13 mouse cellular contexts compared by ENCODE assay signal in the genomic region with DNA sequence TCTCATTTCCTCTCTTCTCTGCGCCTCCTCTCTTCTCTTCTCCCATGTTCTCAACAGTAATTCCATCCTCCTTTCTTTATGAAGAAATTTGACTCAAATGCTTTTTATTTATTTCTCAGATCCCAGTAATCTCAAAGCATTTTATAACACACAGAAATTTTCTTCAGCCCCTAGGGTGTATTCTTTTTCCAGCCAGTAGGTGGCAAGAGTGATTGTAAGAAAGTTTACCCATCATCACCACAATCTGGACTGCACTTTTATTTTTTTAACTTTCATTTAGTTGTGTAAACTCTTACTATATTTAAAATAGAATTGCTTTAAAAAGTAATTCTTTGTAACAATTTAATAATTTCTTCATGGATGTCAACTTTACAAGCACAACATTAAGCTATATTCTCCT. TPM values are rescaled to one million over a fixed set of nuclear protein-coding genes. Genes with fewer than 3 reads are reported as not detected.
DNase-seq lines count a peak whose midpoint lies in the region; ATAC-seq and TF ChIP-seq lines count a peak whose summit lies in the region.
"Had no signal": no experiment of that assay in that cellular context is flagged by ENCODE, and none has a peak within 500 bp of the region (broad histone marks: within the 10 kb centered on the region; RNA-seq: fewer than 3 reads in every experiment).

No protein-coding gene starts in this region.

- DNase-seq in adrenal gland, postnatal 10 days, result peak; percentile 3
- DNase-seq in adrenal gland, adult 8-10 months, result no peak
- peak; percentile 7 for DNase-seq in hindbrain, postnatal 0 days (ENCODE audit: low spot score)
- no peak for DNase-seq in hindbrain, embryonic 10.5 days (ENCODE audit: low spot score)
- DNase-seq in lung, postnatal 0 days (ENCODE audit: low spot score), result peak; percentile 14
- DNase-seq in lung, postnatal 4 days, result no peak
- peak; percentile 6 for DNase-seq in retina, postnatal 1 day
- no peak for DNase-seq in cerebellum, adult 11-12 months
- DNase-seq: cerebellum, adult 8-10 months had no signal

- no peak for ATAC-seq in hindbrain, postnatal 0 days
- ATAC-seq in lung, postnatal 0 days, result no peak

- no peaks in the 10 kb centered on the region for H3K36me3 ChIP-seq in hindbrain, postnatal 0 days (ENCODE audit: insufficient read depth, low read length)
- H3K36me3 ChIP-seq in hindbrain, embryonic 10.5 days, result no peaks in the 10 kb centered on the region
- H3K36me3 ChIP-seq in lung, postnatal 0 days (ENCODE audit: insufficient read depth, low read length), result no peaks in the 10 kb centered on the region
- H3K36me3 ChIP-seq: hindbrain, embryonic 15.5 days; liver, embryonic 15.5 days had no signal

- peak; percentile 52 for TF ChIP-seq CTCF in hindbrain, postnatal 0 days (IDR thresholded peaks at IDR 0.05; ENCODE audit: low read depth)
- TF ChIP-seq CTCF in lung, postnatal 0 days (IDR thresholded peaks at IDR 0.05), result peak; percentile 37

- no peak overlapping the region for H3K9ac ChIP-seq in hindbrain, postnatal 0 days (replicated peaks; ENCODE audit: low read length)
- H3K9ac ChIP-seq in lung, postnatal 0 days (replicated peaks; ENCODE audit: low read depth), result no peak overlapping the region
- H3K9ac ChIP-seq: hindbrain, embryonic 15.5 days; liver, embryonic 15.5 days had no signal

- H3K9me3 ChIP-seq in hindbrain, postnatal 0 days (ENCODE audit: low read length), result no peaks in the 10 kb centered on the region
- no peaks in the 10 kb centered on the region for H3K9me3 ChIP-seq in hindbrain, embryonic 10.5 days
- no peaks in the 10 kb centered on the region for H3K9me3 ChIP-seq in lung, postnatal 0 days (ENCODE audit: low read length)
- H3K9me3 ChIP-seq: hindbrain, embryonic 15.5 days; liver, embryonic 15.5 days had no signal

- 48% methylated on average over 1 of the region's 1 CpGs for WGBS in hindbrain, postnatal 0 days
- WGBS in hindbrain, embryonic 10.5 days, result 47% methylated on average over 1 of the region's 1 CpGs
- WGBS in lung, postnatal 0 days, result 47% methylated on average over 1 of the region's 1 CpGs

- H3K27me3 ChIP-seq in hindbrain, postnatal 0 days (ENCODE audit: insufficient read depth, low read length), result no peaks in the 10 kb centered on the region
- H3K27me3 ChIP-seq in hindbrain, embryonic 10.5 days (ENCODE audit: insufficient read depth, poor library complexity, severe bottlenecking), result no peaks in the 10 kb centered on the region
- no peaks in the 10 kb centered on the region for H3K27me3 ChIP-seq in lung, postnatal 0 days (replicated peaks; ENCODE audit: insufficient read depth, low read length)
- H3K27me3 ChIP-seq: hindbrain, embryonic 15.5 days; liver, embryonic 15.5 days had no signal

- H3K4me3 ChIP-seq in hindbrain, postnatal 0 days (ENCODE audit: low read length), result no peak overlapping the region
- H3K4me3 ChIP-seq in hindbrain, embryonic 10.5 days, result no peak overlapping the region
- H3K4me3 ChIP-seq in lung, postnatal 0 days (ENCODE audit: low read depth, low read length), result no peak overlapping the region
- H3K4me3 ChIP-seq: hindbrain, embryonic 15.5 days; liver, embryonic 15.5 days had no signal

- TF ChIP-seq EP300 in lung, postnatal 0 days (IDR thresholded peaks at IDR 0.05), result no peak

- no peak overlapping the region for H3K27ac ChIP-seq in hindbrain, postnatal 0 days
- no peak overlapping the region for H3K27ac ChIP-seq in hindbrain, embryonic 10.5 days
- no peak overlapping the region for H3K27ac ChIP-seq in lung, postnatal 0 days (ENCODE audit: low read length)
- H3K27ac ChIP-seq: hindbrain, embryonic 15.5 days; liver, embryonic 15.5 days had no signal

- no peaks in the 10 kb centered on the region for H3K4me1 ChIP-seq in hindbrain, postnatal 0 days (ENCODE audit: insufficient read depth, low read length)
- H3K4me1 ChIP-seq in hindbrain, embryonic 10.5 days (replicated peaks), result no peaks in the 10 kb centered on the region
- no peaks in the 10 kb centered on the region for H3K4me1 ChIP-seq in lung, postnatal 0 days (ENCODE audit: insufficient read depth, low read depth, low read length)
- H3K4me1 ChIP-seq: hindbrain, embryonic 15.5 days; liver, embryonic 15.5 days had no signal

- H3K4me2 ChIP-seq in hindbrain, postnatal 0 days (ENCODE audit: low read depth, low read length), result no peak overlapping the region
- no peak overlapping the region for H3K4me2 ChIP-seq in lung, postnatal 0 days (replicated peaks; ENCODE audit: low read depth, low read length)
- H3K4me2 ChIP-seq: hindbrain, embryonic 15.5 days; liver, embryonic 15.5 days had no signal

RNA-seq across cellular contexts. Expression of gene Hsf3, which starts 45.5 kb away (rescaled TPM):
- under 1 TPM; 0.30 to 0.33 TPM for total RNA-seq in adrenal gland, postnatal 10 days (2021)
- under 1 TPM in 3 of 4 experiments, not detected in 1; 0.15 to 0.27 (median 0.18) TPM for total RNA-seq in adrenal gland, adult 8-10 months (2022)
- 0.22 TPM in 1 of 2 replicates, not detected in the other for total RNA-seq in hindbrain, postnatal 0 days (2014; rRNA removed)
- polyA plus RNA-seq in hindbrain, postnatal 0 days (2015; fragmentation: Nextera tagmentation; extraction: Ambion mirVana), result 0.14 TPM in 2 replicates
- 0.09 TPM in 1 of 2 replicates, not detected in the other for polyA plus RNA-seq in hindbrain, embryonic 10.5 days (2016; fragmentation: Nextera tagmentation; extraction: Ambion mirVana)
- 0.04 TPM in 1 of 2 replicates, not detected in the other for polyA plus RNA-seq in lung, postnatal 0 days (2015; fragmentation: Nextera tagmentation; extraction: Ambion mirVana)
- total RNA-seq: left cerebral cortex, postnatal 36 days; megakaryocyte-erythroid progenitor cell, adult 5-6 weeks had no signal
- polyA plus RNA-seq: hindbrain, embryonic 15.5 days; liver, embryonic 15.5 days had no signal

RNA-seq across cellular contexts. Expression of gene Heph, which starts 46.4 kb away (rescaled TPM):
- total RNA-seq in adrenal gland, postnatal 10 days (2021), result 10 to 100 TPM; 14.9 to 15.8 TPM
- total RNA-seq in adrenal gland, adult 8-10 months (2022), result 1 to 10 TPM; 4.2 to 10.0 (median 5.8) TPM
- total RNA-seq in hindbrain, postnatal 0 days (2014; rRNA removed), result 6.6 and 7.7 TPM in 2 replicates
- polyA plus RNA-seq in hindbrain, postnatal 0 days (2015; fragmentation: Nextera tagmentation; extraction: Ambion mirVana), result 3.5 and 3.7 TPM in 2 replicates
- 16.0 and 18.7 TPM in 2 replicates for polyA plus RNA-seq in hindbrain, embryonic 10.5 days (2016; fragmentation: Nextera tagmentation; extraction: Ambion mirVana)
- 5.5 and 7.8 TPM in 2 replicates for polyA plus RNA-seq in lung, postnatal 0 days (2015; fragmentation: Nextera tagmentation; extraction: Ambion mirVana)
- total RNA-seq: megakaryocyte-erythroid progenitor cell, adult 5-6 weeks had no signal

Comparison
In these comparisons a context has a peak if more than half of its experiments do, and no peak if none do; other contexts are left out.
1. DNase-seq: peak in adrenal gland, postnatal 10 days (single experiment), hindbrain, postnatal 0 days (single experiment), lung, postnatal 0 days (single experiment) and retina, postnatal 1 day (single experiment); none in adrenal gland, adult 8-10 months (single experiment), hindbrain, embryonic 10.5 days (single experiment), lung, postnatal 4 days (0 of 2) and cerebellum, adult 11-12 months (single experiment).